Mouse (Mus musculus): ENCODE results near the gene Zfp410.

- TF ChIP-seq CTCF (IDR thresholded peaks at IDR 0.05; ENCODE audit: low read depth, low read length) (no peak), TAL1 (conservative IDR thresholded peaks at IDR 0.05; ENCODE audit: low read depth, low read length) (no peak)
Measured at GRCm38 (mm10) chr12:84276799-84277198, 39.9 kb upstream of the Zfp410 start.

All from G1E (cell line).